Mouse (Mus musculus) embryonic facial prominence, embryonic 14.5 days (tissue): ENCODE data around the gene Ctsd. TPM values are rescaled to one million over a fixed set of nuclear protein-coding genes. Genes with fewer than 3 reads are reported as not detected.
A peak's percentile ranks its signal among the peaks of the same experiment; 100 is the strongest.

ENCODE experiments used
- ATAC-seq: fragments of 200-750 bp; cut with Nextera tagmentation; 2 replicates; pipeline ENCODE4 v1.8.0; 2017; ENCODE audit warnings: low read depth, moderate number of reproducible peaks, moderate TSS enrichment
- DNase-seq: peaks from one replicate; pipeline ENCODE4 v3.0.0-alpha.2; 2015; ENCODE audit warnings: low spot score
- H3K27ac ChIP-seq: fragments of 300-500 bp; sonication (generic); replicated peaks from 2 replicates; pipeline ENCODE4 v1.5.1; 2014; ENCODE audit warnings: low read depth, mild to moderate bottlenecking, low read length, moderate library complexity
- H3K27me3 ChIP-seq: fragments of 300-500 bp; sonication (generic); replicated peaks from 2 replicates; pipeline ENCODE4 v1.6.1; 2014; ENCODE audit warnings: low read length; ENCODE audit not compliant: control insufficient read depth, insufficient read depth
- H3K36me3 ChIP-seq: fragments of 300-500 bp; sonication (generic); 2 replicates; pipeline ENCODE4 v1.6.1; 2014; ENCODE audit warnings: low read length, mixed read lengths; ENCODE audit not compliant: control insufficient read depth, insufficient read depth
- H3K4me1 ChIP-seq: fragments of 300-500 bp; sonication (generic); 2 replicates; pipeline ENCODE4 v1.6.1; 2014; ENCODE audit warnings: antibody characterized with exemption, low read length; ENCODE audit not compliant: control insufficient read depth, insufficient read depth
- H3K4me2 ChIP-seq: fragments of 300-500 bp; sonication (generic); 2 replicates; pipeline ENCODE4 v1.6.1; 2014; ENCODE audit warnings: low read depth, mild to moderate bottlenecking, low read length, moderate library complexity, mixed read lengths
- H3K4me3 ChIP-seq: fragments of 300-500 bp; sonication (generic); 2 replicates; pipeline ENCODE4 v1.5.1; 2014; ENCODE audit warnings: low read depth, mild to moderate bottlenecking, low read length
- H3K9ac ChIP-seq: fragments of 300-500 bp; sonication (generic); 2 replicates; pipeline ENCODE4 v1.6.1; 2014; ENCODE audit warnings: low read depth, mild to moderate bottlenecking, low read length, moderate library complexity, mixed read lengths
- H3K9me3 ChIP-seq: fragments of 300-500 bp; sonication (generic); 2 replicates; pipeline ENCODE4 v1.6.1; 2016; ENCODE audit warnings: low read length; ENCODE audit not compliant: control insufficient read depth
- WGBS: fragments of 180-500 bp; shearing (Covaris S2); extraction: QIAGEN DNeasy Blood & Tissue Kit; methylation state at CpG from one replicate; pipeline ENCODE4 v1.1.7; 2014; 5-methylcytosine and 5-hydroxymethylcytosine counted together
- polyA plus RNA-seq: library from polyadenylated mRNA; unstranded; fragments of >200 nt; fragmentation: Nextera tagmentation; extraction: Ambion mirVana; gene quantifications from 2 replicates; pipeline ENCODE4 v1.2.1, GENCODE M21; 2014

The Ctsd gene
- polyA plus RNA-seq, 1 experiment from 2014 or later: 342 TPM

GRCm38 (mm10) chr7:142386621-142387201 is 1.1 kb downstream of the Ctsd start:
- 63% methylated on average over 6 of the region's 6 CpGs for WGBS
- Histone ChIP-seq H3K27me3 (no peaks in the 10 kb centered on the region), H3K9ac (peak overlapping the region; percentile 81)

GRCm38 (mm10) chr7:142385742-142386403 is 2.0 kb downstream of the Ctsd start:
- Histone ChIP-seq H3K36me3 (peaks cover 41% of the 10 kb centered on the region), H3K9ac (no peak overlapping the region; the same call in 1 of the 2 replicates)
- 87% methylated on average over 3 of the region's 3 CpGs for WGBS

More at GRCm38 (mm10) chr7:142386621-142387201, 1.1 kb downstream of the Ctsd start:
- Histone ChIP-seq H3K4me1 (peaks cover 8% of the 10 kb centered on the region), H3K4me3 (peak overlapping the region; percentile 78), H3K27ac (0 out of 2 replicates have a peak overlapping the region, but pooled peaks have one; percentile 53), H3K36me3 (peaks cover 32% of the 10 kb centered on the region), H3K9me3 (no peaks in the 10 kb centered on the region), H3K4me2 (peak overlapping the region; percentile 94)
- ATAC-seq (no peak), DNase-seq (no peak)

GRCm38 (mm10) chr7:142384306-142384705 is 3.5 kb downstream of the Ctsd start:
- peaks cover 8% of the 10 kb centered on the region for H3K4me1 ChIP-seq
- no peak overlapping the region for H3K27ac ChIP-seq
- no peak overlapping the region for H3K9ac ChIP-seq
- 84% methylated on average over 10 of the region's 10 CpGs for WGBS
- ATAC-seq: no peak
- H3K4me3 ChIP-seq: no peak overlapping the region
- H3K36me3 ChIP-seq: peaks cover 56% of the 10 kb centered on the region
- DNase-seq: no peak
- H3K9me3 ChIP-seq: no peaks in the 10 kb centered on the region
- H3K27me3 ChIP-seq: no peaks in the 10 kb centered on the region
- H3K4me2 ChIP-seq: no peak overlapping the region

More at GRCm38 (mm10) chr7:142385742-142386403, 2.0 kb downstream of the Ctsd start:
- Histone ChIP-seq H3K9me3 (no peaks in the 10 kb centered on the region), H3K4me2 (peak overlapping the region; percentile 94; the same call in 1 of the 2 replicates), H3K4me1 (peaks cover 8% of the 10 kb centered on the region), H3K27ac (no peak overlapping the region), H3K27me3 (no peaks in the 10 kb centered on the region), H3K4me3 (peak overlapping the region; percentile 78; the same call in 1 of the 2 replicates)
- ATAC-seq: no peak
- DNase-seq: no peak

- 98% methylated on average over 5 of the region's 5 CpGs for WGBS
- H3K36me3 ChIP-seq: peaks cover 73% of the 10 kb centered on the region
Observed at GRCm38 (mm10) chr7:142382567-142382966, 5.3 kb downstream of the Ctsd start, which contains the start of gene Gm49369. TSS of gene Gm49369 (minus strand) at chr7:142382667.

GRCm38 (mm10) chr7:142381175-142381574 is 6.7 kb downstream of the Ctsd start:
- no peak overlapping the region for H3K9ac ChIP-seq
- H3K9me3 ChIP-seq: no peaks in the 10 kb centered on the region
- WGBS: 85% methylated on average over 4 of the region's 4 CpGs
- H3K4me2 ChIP-seq: no peak overlapping the region
- no peak overlapping the region for H3K27ac ChIP-seq
- DNase-seq (no peak), ATAC-seq (no peak)
- H3K27me3 ChIP-seq: no peaks in the 10 kb centered on the region
- H3K36me3 ChIP-seq: peaks cover 87% of the 10 kb centered on the region
- no peaks in the 10 kb centered on the region for H3K4me1 ChIP-seq
- H3K4me3 ChIP-seq: no peak overlapping the region

More at GRCm38 (mm10) chr7:142382567-142382966, 5.3 kb downstream of the Ctsd start, which contains the start of gene Gm49369:
- H3K4me1 ChIP-seq: peaks cover 8% of the 10 kb centered on the region
- DNase-seq (no peak), ATAC-seq (no peak)
- no peak within 1 kb of the TSS for H3K4me3 ChIP-seq
- H3K27ac ChIP-seq: no peak within 1 kb of the TSS
- no peak within 1 kb of the TSS for H3K4me2 ChIP-seq
- H3K9ac ChIP-seq: no peak within 1 kb of the TSS
- no peaks in the 10 kb centered on the region for H3K9me3 ChIP-seq
- no peaks in the 10 kb centered on the region for H3K27me3 ChIP-seq

- H3K4me2 ChIP-seq: no peak overlapping the region
- no peak overlapping the region for H3K9ac ChIP-seq
- H3K9me3 ChIP-seq: no peaks in the 10 kb centered on the region
- H3K4me3 ChIP-seq: no peak overlapping the region
- peaks cover 90% of the 10 kb centered on the region for H3K36me3 ChIP-seq
- WGBS: 80% methylated on average over 6 of the region's 6 CpGs
- no peak for ATAC-seq
- DNase-seq: no peak
- no peak overlapping the region for H3K27ac ChIP-seq
- no peaks in the 10 kb centered on the region for H3K4me1 ChIP-seq
- no peaks in the 10 kb centered on the region for H3K27me3 ChIP-seq
Observed at GRCm38 (mm10) chr7:142379186-142379585, 8.7 kb downstream of the Ctsd start.

- ATAC-seq (no peak), DNase-seq (no peak)
- no peak overlapping the region for H3K4me3 ChIP-seq
- peaks cover 72% of the 10 kb centered on the region for H3K36me3 ChIP-seq
- no peaks in the 10 kb centered on the region for H3K9me3 ChIP-seq
- H3K4me2 ChIP-seq: no peak overlapping the region
- WGBS: 84% methylated on average over 14 of the region's 14 CpGs
- peaks cover 12% of the 10 kb centered on the region for H3K27me3 ChIP-seq
- no peak overlapping the region for H3K9ac ChIP-seq
- H3K4me1 ChIP-seq: peaks cover 3% of the 10 kb centered on the region; the same call in 1 of the 2 replicates
- H3K27ac ChIP-seq: no peak overlapping the region
Observed at GRCm38 (mm10) chr7:142377233-142377925, 10.5 kb downstream of the Ctsd start.

GRCm38 (mm10) chr7:142376096-142376495 is 11.7 kb downstream of the Ctsd start:
- Histone ChIP-seq H3K36me3 (peaks cover 60% of the 10 kb centered on the region), H3K27me3 (peaks cover 24% of the 10 kb centered on the region), H3K9me3 (no peaks in the 10 kb centered on the region), H3K9ac (no peak overlapping the region), H3K4me2 (no peak overlapping the region), H3K4me1 (peaks cover 7% of the 10 kb centered on the region; the same call in 1 of the 2 replicates), H3K27ac (no peak overlapping the region), H3K4me3 (no peak overlapping the region)
- 79% methylated on average over 4 of the region's 4 CpGs for WGBS
- DNase-seq: no peak
- ATAC-seq: no peak
